Mouse (Mus musculus) liver, embryonic 15.5 days (tissue): ENCODE data around the gene Syne3. TPM values are rescaled to one million over a fixed set of nuclear protein-coding genes. Genes with fewer than 3 reads are reported as not detected.

Source experiments
- ATAC-seq: fragments of 200-750 bp; cut with Nextera tagmentation; 2 replicates; pipeline ENCODE4 v1.8.0; 2017; ENCODE audit warnings: moderate number of reproducible peaks, mild to moderate bottlenecking, moderate library complexity; ENCODE audit not compliant: insufficient read depth
- H3K27ac ChIP-seq: fragments of 300-500 bp; sonication (generic); replicated peaks from 2 replicates; pipeline ENCODE4 v1.5.1; 2015; ENCODE audit warnings: mild to moderate bottlenecking, inconsistent platforms
- H3K27me3 ChIP-seq: fragments of 300-500 bp; sonication (generic); 2 replicates; pipeline ENCODE4 v1.6.1; 2015; ENCODE audit warnings: mild to moderate bottlenecking, inconsistent platforms
- H3K36me3 ChIP-seq: fragments of 300-500 bp; sonication (generic); replicated peaks from 2 replicates; pipeline ENCODE4 v1.6.1; 2015; ENCODE audit warnings: moderate library complexity, mild to moderate bottlenecking, inconsistent platforms
- H3K4me1 ChIP-seq: fragments of 300-500 bp; sonication (generic); replicated peaks from 2 replicates; pipeline ENCODE4 v1.6.1; 2015; ENCODE audit warnings: inconsistent platforms
- H3K4me2 ChIP-seq: fragments of 300-500 bp; sonication (generic); 2 replicates; pipeline ENCODE4 v1.6.1; 2015; ENCODE audit warnings: moderate library complexity, mild to moderate bottlenecking, inconsistent platforms
- H3K4me3 ChIP-seq: fragments of 300-500 bp; sonication (generic); replicated peaks from 2 replicates; pipeline ENCODE4 v1.5.1; 2015; ENCODE audit warnings: mild to moderate bottlenecking, inconsistent platforms
- H3K9ac ChIP-seq: fragments of 300-500 bp; sonication (generic); 2 replicates; pipeline ENCODE4 v1.6.1; 2015; ENCODE audit warnings: moderate library complexity, mild to moderate bottlenecking, inconsistent platforms
- H3K9me3 ChIP-seq: fragments of 300-500 bp; sonication (generic); replicated peaks from 2 replicates; pipeline ENCODE4 v1.6.1; 2016; ENCODE audit warnings: inconsistent platforms
- WGBS: fragments of 180-500 bp; shearing (Covaris S2); methylation state at CpG from one replicate; pipeline ENCODE4 v1.1.7; 2015; ENCODE audit warnings: mixed read lengths; ENCODE audit not compliant: insufficient replicate concordance; 5-methylcytosine and 5-hydroxymethylcytosine counted together
- polyA plus RNA-seq: library from polyadenylated mRNA; unstranded; fragments of >200 nt; fragmentation: Nextera tagmentation; extraction: Ambion mirVana; gene quantifications from 2 replicates; pipeline ENCODE4 v1.2.1, GENCODE M21; 2015

The Syne3 gene
- polyA plus RNA-seq, 1 experiment from 2014 or later: 3.0 TPM

- Histone ChIP-seq H3K9ac (no peak overlapping the region), H3K4me1 (peaks cover 95% of the 10 kb centered on the region)
- ATAC-seq: no peak
These were observed 11.1 kb downstream of the Syne3 start for GRCm38 (mm10) chr12:104998541-104998940.

DNA sequence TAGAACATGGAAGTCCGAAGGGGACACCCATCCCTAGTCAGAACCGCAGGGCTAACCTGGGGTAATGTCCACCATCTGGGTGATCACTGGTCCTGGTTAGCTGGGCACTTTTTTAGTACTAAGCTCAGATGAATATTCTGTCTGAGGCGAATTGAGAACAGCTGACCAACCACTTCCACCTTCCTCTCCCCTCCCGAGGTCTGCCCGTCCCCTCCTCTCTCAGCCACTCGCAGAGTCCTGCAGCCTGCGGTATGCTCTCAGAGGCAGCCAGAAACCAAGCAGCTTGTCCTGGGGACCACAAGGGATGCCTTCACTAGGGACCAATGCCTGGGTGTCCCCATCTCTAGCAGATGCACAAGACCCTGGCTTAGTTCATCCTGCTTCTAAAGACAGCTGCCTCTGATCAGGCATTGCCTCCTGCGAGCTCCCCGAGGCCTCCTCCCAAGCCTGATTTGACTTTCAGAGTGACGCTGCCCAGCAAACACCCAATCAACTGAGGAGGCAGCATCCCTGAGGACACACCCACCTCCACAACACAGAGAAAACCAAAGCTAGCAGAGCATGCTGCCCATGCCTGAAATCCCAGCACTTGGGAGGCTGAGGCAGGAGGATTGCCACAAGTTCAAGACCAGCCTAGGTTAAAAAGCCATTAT, 11.8 kb downstream of the Syne3 start:
- Histone ChIP-seq H3K9me3 (no peaks in the 10 kb centered on the region), H3K9ac (no peak overlapping the region), H3K4me1 (peaks cover 91% of the 10 kb centered on the region), H3K4me2 (peak overlapping the region; percentile 37), H3K36me3 (no peaks in the 10 kb centered on the region), H3K27me3 (no peaks in the 10 kb centered on the region), H3K4me3 (no peak overlapping the region), H3K27ac (no peak overlapping the region)
- 0 out of 2 replicates have a peak, but pooled peaks have one; percentile 27 for ATAC-seq
- 38% methylated on average over 10 of the region's 10 CpGs for WGBS

More at GRCm38 (mm10) chr12:104998541-104998940, 11.1 kb downstream of the Syne3 start:
- Histone ChIP-seq H3K27me3 (no peaks in the 10 kb centered on the region), H3K4me3 (no peak overlapping the region), H3K9me3 (no peaks in the 10 kb centered on the region), H3K36me3 (no peaks in the 10 kb centered on the region), H3K27ac (peak overlapping the region; percentile 35; the same call in 1 of the 2 replicates), H3K4me2 (no peak overlapping the region)
- 39% methylated on average over 6 of the region's 6 CpGs for WGBS

DNA sequence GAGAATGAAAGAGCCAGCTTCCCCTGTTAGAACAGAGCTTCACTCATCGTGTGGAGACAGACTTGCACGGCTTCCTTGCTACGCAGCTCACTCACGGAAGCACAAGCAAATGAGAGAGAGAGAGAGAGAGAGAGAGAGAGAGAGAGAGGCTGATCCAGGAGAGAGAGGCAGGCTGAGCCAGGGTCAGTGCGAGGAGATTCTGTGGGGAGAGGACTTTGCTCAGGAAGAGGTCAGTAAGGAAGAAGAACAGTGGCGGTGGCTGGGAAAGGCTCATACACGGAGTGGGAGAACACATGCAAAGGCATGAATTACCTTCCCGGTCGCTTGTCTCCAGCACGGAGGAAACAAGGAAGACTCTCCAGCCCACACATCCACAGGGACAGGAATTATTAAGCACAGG, 12.4 kb downstream of the Syne3 start:
- Histone ChIP-seq H3K36me3 (no peaks in the 10 kb centered on the region), H3K4me3 (no peak overlapping the region), H3K9ac (no peak overlapping the region), H3K4me1 (peaks cover 91% of the 10 kb centered on the region), H3K27ac (peak overlapping the region; percentile 35; the same call in 1 of the 2 replicates), H3K4me2 (no peak overlapping the region), H3K9me3 (no peaks in the 10 kb centered on the region), H3K27me3 (no peaks in the 10 kb centered on the region)
- 69% methylated on average over 10 of the region's 10 CpGs for WGBS
- ATAC-seq: no peak

DNA sequence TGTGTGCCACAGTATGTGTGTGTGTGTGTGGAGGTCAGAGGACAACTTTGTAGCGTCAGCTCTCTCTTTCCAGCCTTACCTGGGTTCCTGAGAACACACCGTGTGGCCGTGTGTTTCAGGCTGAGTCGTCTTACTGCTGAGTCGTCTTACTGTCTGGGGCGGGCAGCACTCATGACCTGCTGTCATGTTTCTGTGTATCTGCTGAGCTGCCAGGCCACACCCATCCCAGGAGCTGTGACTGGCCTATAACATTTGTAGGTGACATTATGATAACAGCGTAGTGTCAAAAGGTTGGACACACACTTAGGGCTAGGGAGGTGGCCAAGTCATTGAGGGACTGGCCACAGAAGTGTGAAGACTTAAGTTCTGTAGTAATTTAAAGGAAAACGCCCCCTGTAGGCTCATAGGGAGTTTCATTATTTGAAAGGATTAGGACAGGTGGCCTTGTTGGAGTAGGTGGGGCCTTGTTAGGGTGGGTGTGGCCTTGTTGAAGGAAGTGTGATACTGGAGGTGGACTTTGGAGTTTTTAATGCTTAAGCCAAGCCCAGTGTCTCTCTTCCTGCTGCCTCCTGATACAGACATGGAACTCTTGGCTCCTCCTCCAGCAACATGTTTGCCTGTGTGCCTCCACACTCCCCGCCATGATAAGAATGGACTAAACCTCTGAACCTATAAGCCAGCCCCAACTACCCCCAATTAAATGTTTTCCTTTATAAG, 13.4 kb downstream of the Syne3 start:
- Histone ChIP-seq H3K4me3 (no peak overlapping the region), H3K27ac (peak overlapping the region; percentile 35), H3K27me3 (no peaks in the 10 kb centered on the region), H3K9ac (no peak overlapping the region), H3K4me2 (peak overlapping the region; percentile 21), H3K4me1 (peaks cover 84% of the 10 kb centered on the region), H3K9me3 (no peaks in the 10 kb centered on the region), H3K36me3 (no peaks in the 10 kb centered on the region)
- WGBS: 50% methylated on average over 9 of the region's 9 CpGs
- ATAC-seq: peak; percentile 79

DNA sequence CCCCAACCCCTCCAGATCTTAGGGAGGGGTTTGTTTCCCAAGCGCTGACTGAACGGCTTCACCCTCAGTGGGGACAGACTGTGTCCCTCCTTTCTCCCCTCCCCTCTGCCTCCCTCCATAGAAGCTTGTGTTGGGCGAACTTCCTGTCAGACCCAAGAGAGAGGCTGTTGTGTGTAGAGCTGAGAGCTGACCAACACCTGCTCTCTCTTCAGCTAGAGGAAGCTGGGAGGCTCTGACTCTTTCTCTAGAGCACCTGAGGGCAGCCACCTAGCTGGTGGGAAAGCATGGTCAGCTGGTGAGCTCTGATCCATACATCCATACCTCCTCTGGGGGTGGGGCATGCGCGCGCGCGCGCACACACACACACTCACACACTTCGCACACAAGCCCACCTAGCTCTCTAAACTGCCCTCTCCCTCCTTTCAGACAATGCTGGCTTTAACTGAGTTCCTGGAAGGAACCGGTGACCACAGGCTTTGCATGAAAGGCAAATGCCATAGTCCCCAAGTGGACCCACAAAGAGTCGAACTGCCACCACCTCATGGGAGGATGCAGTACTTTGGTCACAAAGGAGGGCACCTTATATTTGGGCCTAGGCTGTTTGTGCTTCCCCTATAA, 14.2 kb downstream of the Syne3 start:
- ATAC-seq: no peak
- Histone ChIP-seq H3K36me3 (no peaks in the 10 kb centered on the region), H3K4me1 (peaks cover 84% of the 10 kb centered on the region), H3K27me3 (no peaks in the 10 kb centered on the region), H3K4me2 (no peak overlapping the region), H3K9ac (no peak overlapping the region), H3K9me3 (no peaks in the 10 kb centered on the region), H3K27ac (peak overlapping the region; percentile 35), H3K4me3 (no peak overlapping the region)
- WGBS: 75% methylated on average over 12 of the region's 12 CpGs

DNA sequence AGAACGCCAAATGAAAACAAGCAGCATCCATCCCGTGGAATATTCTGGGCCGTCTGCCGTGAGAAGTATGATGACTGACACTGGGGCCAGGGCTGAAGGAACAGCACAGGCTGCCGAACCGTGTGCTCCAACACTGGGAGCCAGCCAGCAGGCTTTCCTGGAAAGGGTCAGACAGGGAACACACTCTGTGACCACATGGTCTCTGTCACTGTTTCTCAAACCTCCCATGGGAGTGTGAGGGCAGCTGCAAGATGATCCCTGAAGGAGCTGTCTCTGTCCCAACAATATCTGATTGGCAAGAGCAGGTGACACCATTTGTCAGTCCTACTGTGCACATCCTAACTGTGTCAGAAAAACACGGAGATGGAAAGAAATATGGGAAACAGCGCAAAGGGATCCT, 16.8 kb downstream of the Syne3 start:
- Histone ChIP-seq H3K27ac (no peak overlapping the region), H3K27me3 (no peaks in the 10 kb centered on the region), H3K36me3 (no peaks in the 10 kb centered on the region), H3K9me3 (no peaks in the 10 kb centered on the region), H3K4me3 (no peak overlapping the region), H3K4me2 (no peak overlapping the region), H3K4me1 (peaks cover 62% of the 10 kb centered on the region), H3K9ac (no peak overlapping the region)
- WGBS: 73% methylated on average over 8 of the region's 8 CpGs
- ATAC-seq: no peak

DNA sequence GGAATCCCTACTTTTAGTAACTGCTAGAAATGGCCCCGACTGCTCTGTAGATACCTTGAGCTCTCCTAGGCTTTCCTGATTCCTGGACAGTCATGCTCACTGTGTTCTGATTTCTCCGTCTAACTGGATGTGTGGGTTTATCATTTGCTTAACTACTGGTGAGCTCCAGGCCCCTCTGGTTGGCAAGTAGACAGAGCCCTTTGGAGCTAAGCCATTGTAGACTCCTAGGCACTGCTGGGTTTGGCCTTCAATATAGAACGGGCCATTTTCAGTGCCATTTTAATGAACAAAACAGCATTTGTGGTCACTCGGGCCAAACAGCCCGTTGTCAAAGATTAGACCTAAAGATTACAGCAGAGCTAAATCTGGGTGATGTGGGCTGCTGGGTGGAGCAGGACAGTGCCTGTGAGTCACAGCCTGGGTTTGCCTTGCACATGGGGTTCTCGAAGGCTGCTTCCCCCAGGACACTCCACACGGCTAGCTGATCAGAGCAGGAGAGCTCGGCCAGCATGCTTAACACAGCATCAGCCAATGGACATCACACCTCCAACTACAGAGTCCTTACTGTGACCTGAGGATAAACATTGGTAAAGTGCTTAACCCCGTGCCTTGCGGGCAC, 17.4 kb downstream of the Syne3 start:
- Histone ChIP-seq H3K4me1 (peaks cover 58% of the 10 kb centered on the region), H3K27ac (no peak overlapping the region), H3K27me3 (no peaks in the 10 kb centered on the region), H3K4me3 (no peak overlapping the region), H3K36me3 (no peaks in the 10 kb centered on the region), H3K9ac (no peak overlapping the region), H3K4me2 (no peak overlapping the region), H3K9me3 (no peaks in the 10 kb centered on the region)
- WGBS: 54% methylated on average over 10 of the region's 10 CpGs
- no peak for ATAC-seq

GRCm38 (mm10) chr12:104990741-104991454, 18.7 kb downstream of the Syne3 start:
- Histone ChIP-seq H3K36me3 (0 out of 2 replicates have a peak, but pooled peaks cover under 1% of the 10 kb centered on the region), H3K27ac (no peak overlapping the region), H3K4me1 (peaks cover 49% of the 10 kb centered on the region), H3K9me3 (no peaks in the 10 kb centered on the region), H3K4me2 (no peak overlapping the region), H3K4me3 (no peak overlapping the region), H3K9ac (no peak overlapping the region), H3K27me3 (no peaks in the 10 kb centered on the region)
- ATAC-seq: peak; percentile 14; the same call in 1 of the 2 replicates
- 38% methylated on average over 13 of the region's 13 CpGs for WGBS

DNA sequence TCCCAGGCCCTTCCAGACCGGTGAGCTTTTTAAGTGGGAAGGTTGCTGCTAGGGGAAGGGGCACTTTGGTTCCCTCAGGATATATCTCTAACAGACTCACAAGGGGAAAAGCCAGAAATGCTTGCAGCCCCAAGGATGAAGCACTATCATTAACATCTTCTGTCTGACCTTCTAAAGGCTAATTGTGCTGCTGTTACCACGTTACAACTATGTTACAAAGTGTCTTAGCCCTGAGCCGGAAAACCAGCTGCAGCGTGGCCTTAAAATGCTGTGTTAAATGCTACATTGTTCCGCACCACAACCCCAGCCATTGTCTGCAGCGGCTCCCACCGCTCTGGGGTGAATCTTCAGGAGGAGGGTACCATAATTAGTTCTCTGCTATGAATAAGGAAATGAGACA, 21.7 kb downstream of the Syne3 start:
- H3K9me3 ChIP-seq: no peaks in the 10 kb centered on the region
- H3K27me3 ChIP-seq: no peaks in the 10 kb centered on the region
- H3K4me3 ChIP-seq: no peak overlapping the region
- WGBS: 88% methylated on average over 7 of the region's 7 CpGs
- H3K4me2 ChIP-seq: no peak overlapping the region
- H3K9ac ChIP-seq: no peak overlapping the region
- H3K4me1 ChIP-seq: peaks cover 41% of the 10 kb centered on the region
- no peak overlapping the region for H3K27ac ChIP-seq
- H3K36me3 ChIP-seq: peaks cover 11% of the 10 kb centered on the region; the same call in 1 of the 2 replicates
- no peak for ATAC-seq

DNA sequence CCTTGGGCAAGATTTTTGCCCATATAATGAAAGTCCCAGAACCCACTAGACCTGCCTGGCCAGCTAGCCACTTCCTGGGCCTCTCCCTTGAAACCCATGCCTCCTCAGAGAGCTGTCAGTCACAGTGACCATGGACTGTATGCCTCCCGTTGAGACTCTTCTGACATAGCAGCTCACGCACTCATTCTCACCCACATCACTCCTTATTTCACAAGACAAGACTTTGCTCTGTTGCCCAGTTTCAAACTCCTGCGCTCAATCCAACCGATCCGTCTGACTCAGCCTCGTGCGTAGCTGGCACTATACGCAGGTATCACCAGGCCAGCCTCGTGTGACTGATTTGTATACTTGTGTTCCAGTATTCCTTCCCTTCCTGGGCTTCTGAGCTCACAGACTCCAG, 22.8 kb downstream of the Syne3 start:
- Histone ChIP-seq H3K27me3 (no peaks in the 10 kb centered on the region), H3K4me2 (no peak overlapping the region), H3K9ac (no peak overlapping the region), H3K4me1 (peaks cover 33% of the 10 kb centered on the region), H3K27ac (no peak overlapping the region), H3K36me3 (peaks cover 19% of the 10 kb centered on the region; the same call in 1 of the 2 replicates), H3K4me3 (no peak overlapping the region), H3K9me3 (no peaks in the 10 kb centered on the region)
- no peak for ATAC-seq
- 81% methylated on average over 9 of the region's 9 CpGs for WGBS
